Mouse (Mus musculus): ENCODE measurements at regions not wholly inside any gene's neighbourhood (a gene's known extent, or its start where the extent isn't known, plus 50 kb on each side); places are given as distances from the start of the nearest gene placed in this dataset.

- no peak for DNase-seq
- Histone ChIP-seq H3K36me3 (ENCODE audit: control insufficient read depth, insufficient read depth, low read length) (no peaks in the 10 kb centered on the region), H3K4me3 (no peak overlapping the region), H3K79me2 (replicated peaks; ENCODE audit: control insufficient read depth, insufficient read depth, low read length) (no peaks in the 10 kb centered on the region), H3K4me1 (ENCODE audit: control insufficient read depth, insufficient read depth, low read length) (no peaks in the 10 kb centered on the region), H3K27me3 (ENCODE audit: control insufficient read depth, insufficient read depth, low read length) (no peaks in the 10 kb centered on the region), H3K27ac (no peak overlapping the region), H3K9ac (ENCODE audit: low read depth, low read length) (no peak overlapping the region)
- intact Hi-C loops (cut with DNase I), result no loop called here
- WGBS, result 68% methylated on average over 5 of the region's 5 CpGs
- TF ChIP-seq EP300 (IDR thresholded peaks at IDR 0.05; ENCODE audit: insufficient read depth, low read depth, low read length) (no peak), POLR2A (IDR thresholded peaks at IDR 0.05; ENCODE audit: insufficient read depth, low read depth, low read length) (no peak), CTCF (IDR thresholded peaks at IDR 0.05) (no peak)
These were observed 66.0 kb downstream of the Gm4791 start for GRCm38 (mm10) chr9:47064463-47065032.

- Histone ChIP-seq H3K36me3 (ENCODE audit: control insufficient read depth, insufficient read depth, low read length) (no peaks in the 10 kb centered on the region), H3K27ac (no peak overlapping the region), H3K9ac (ENCODE audit: low read depth, low read length) (no peak overlapping the region), H3K4me3 (no peak overlapping the region), H3K79me2 (replicated peaks; ENCODE audit: control insufficient read depth, insufficient read depth, low read length) (no peaks in the 10 kb centered on the region), H3K4me1 (ENCODE audit: control insufficient read depth, insufficient read depth, low read length) (no peaks in the 10 kb centered on the region), H3K27me3 (ENCODE audit: control insufficient read depth, insufficient read depth, low read length) (no peaks in the 10 kb centered on the region)
- 25% methylated on average over 5 of the region's 5 CpGs for WGBS
- no peak for DNase-seq
- intact Hi-C loops (cut with DNase I), result no loop called here
- TF ChIP-seq POLR2A (IDR thresholded peaks at IDR 0.05; ENCODE audit: insufficient read depth, low read depth, low read length) (no peak), EP300 (IDR thresholded peaks at IDR 0.05; ENCODE audit: insufficient read depth, low read depth, low read length) (no peak), CTCF (IDR thresholded peaks at IDR 0.05) (no peak)
These were observed 70.9 kb downstream of the Gm4791 start for GRCm38 (mm10) chr9:47069436-47069835.

GRCm38 (mm10) chr9:47070958-47071357 lies 72.4 kb downstream of the Gm4791 start:
- no peaks in the 10 kb centered on the region for H3K4me1 ChIP-seq (ENCODE audit: control insufficient read depth, insufficient read depth, low read length)
- no peaks in the 10 kb centered on the region for H3K36me3 ChIP-seq (ENCODE audit: control insufficient read depth, insufficient read depth, low read length)
- no peak for DNase-seq
- H3K79me2 ChIP-seq (replicated peaks; ENCODE audit: control insufficient read depth, insufficient read depth, low read length), result no peaks in the 10 kb centered on the region
- no peak overlapping the region for H3K9ac ChIP-seq (ENCODE audit: low read depth, low read length)
- no peaks in the 10 kb centered on the region for H3K27me3 ChIP-seq (ENCODE audit: control insufficient read depth, insufficient read depth, low read length)
- TF ChIP-seq CTCF (IDR thresholded peaks at IDR 0.05), result no peak
- no peak for TF ChIP-seq EP300 (IDR thresholded peaks at IDR 0.05; ENCODE audit: insufficient read depth, low read depth, low read length)
- no peak for TF ChIP-seq POLR2A (IDR thresholded peaks at IDR 0.05; ENCODE audit: insufficient read depth, low read depth, low read length)
- 75% methylated on average over 5 of the region's 5 CpGs for WGBS
- H3K4me3 ChIP-seq, result no peak overlapping the region
- intact Hi-C loops (cut with DNase I), result no loop called here
- H3K27ac ChIP-seq, result no peak overlapping the region

GRCm38 (mm10) chr9:47076946-47077345 lies 78.4 kb downstream of the Gm4791 start:
- Histone ChIP-seq H3K79me2 (replicated peaks; ENCODE audit: control insufficient read depth, insufficient read depth, low read length) (no peaks in the 10 kb centered on the region), H3K36me3 (ENCODE audit: control insufficient read depth, insufficient read depth, low read length) (no peaks in the 10 kb centered on the region), H3K27me3 (ENCODE audit: control insufficient read depth, insufficient read depth, low read length) (no peaks in the 10 kb centered on the region), H3K9ac (ENCODE audit: low read depth, low read length) (no peak overlapping the region), H3K27ac (no peak overlapping the region), H3K4me3 (no peak overlapping the region), H3K4me1 (ENCODE audit: control insufficient read depth, insufficient read depth, low read length) (no peaks in the 10 kb centered on the region)
- no peak for DNase-seq
- TF ChIP-seq POLR2A (IDR thresholded peaks at IDR 0.05; ENCODE audit: insufficient read depth, low read depth, low read length) (no peak), EP300 (IDR thresholded peaks at IDR 0.05; ENCODE audit: insufficient read depth, low read depth, low read length) (no peak), CTCF (IDR thresholded peaks at IDR 0.05) (no peak)
- intact Hi-C loops (cut with DNase I), result no loop called here
- WGBS, result 34% methylated on average over 6 of the region's 6 CpGs

GRCm38 (mm10) chr9:47077416-47077815 lies 78.9 kb downstream of the Gm4791 start:
- no peaks in the 10 kb centered on the region for H3K79me2 ChIP-seq (replicated peaks; ENCODE audit: control insufficient read depth, insufficient read depth, low read length)
- intact Hi-C loops (cut with DNase I), result no loop called here
- H3K36me3 ChIP-seq (ENCODE audit: control insufficient read depth, insufficient read depth, low read length), result no peaks in the 10 kb centered on the region
- H3K27me3 ChIP-seq (ENCODE audit: control insufficient read depth, insufficient read depth, low read length), result no peaks in the 10 kb centered on the region
- 29% methylated on average over 2 of the region's 2 CpGs for WGBS
- DNase-seq, result no peak
- no peak overlapping the region for H3K9ac ChIP-seq (ENCODE audit: low read depth, low read length)
- H3K4me3 ChIP-seq, result no peak overlapping the region
- TF ChIP-seq POLR2A (IDR thresholded peaks at IDR 0.05; ENCODE audit: insufficient read depth, low read depth, low read length), result no peak
- no peaks in the 10 kb centered on the region for H3K4me1 ChIP-seq (ENCODE audit: control insufficient read depth, insufficient read depth, low read length)
- no peak overlapping the region for H3K27ac ChIP-seq

- 70% methylated on average over 3 of the region's 3 CpGs for WGBS
- no peak overlapping the region for H3K4me3 ChIP-seq
- TF ChIP-seq POLR2A (IDR thresholded peaks at IDR 0.05; ENCODE audit: insufficient read depth, low read depth, low read length) (no peak), EP300 (IDR thresholded peaks at IDR 0.05; ENCODE audit: insufficient read depth, low read depth, low read length) (no peak), CTCF (IDR thresholded peaks at IDR 0.05) (no peak)
These were observed 79.4 kb downstream of the Gm4791 start for GRCm38 (mm10) chr9:47077945-47078344.

More at GRCm38 (mm10) chr9:47077945-47078344, 79.4 kb downstream of the Gm4791 start:
- Histone ChIP-seq H3K36me3 (ENCODE audit: control insufficient read depth, insufficient read depth, low read length) (no peaks in the 10 kb centered on the region), H3K79me2 (replicated peaks; ENCODE audit: control insufficient read depth, insufficient read depth, low read length) (no peaks in the 10 kb centered on the region), H3K4me1 (ENCODE audit: control insufficient read depth, insufficient read depth, low read length) (no peaks in the 10 kb centered on the region), H3K27me3 (ENCODE audit: control insufficient read depth, insufficient read depth, low read length) (no peaks in the 10 kb centered on the region), H3K9ac (ENCODE audit: low read depth, low read length) (no peak overlapping the region), H3K27ac (no peak overlapping the region)
- DNase-seq, result no peak
- intact Hi-C loops (cut with DNase I), result no loop called here

All from heart, adult 2 months (tissue).